Mouse (Mus musculus) CD8-positive naive resting alpha-beta T cell, adult 2 months (primary cell): Measurements from ENCODE around the gene Heatr6.

Experiments
- DNase-seq, 2 experiments: peaks; one replicate each; pipeline ENCODE4 v3.0.0; 2022; ENCODE audit warnings: low read depth in 2 of 2, low spot score in 2 of 2

The Heatr6 gene

GRCm38 (mm10) chr11:83747376-83748265, 5.9 kb upstream of the Heatr6 start:
- DNase-seq, result no peak

GRCm38 (mm10) chr11:83754227-83754626, 731 bp downstream of the Heatr6 start:
- DNase-seq, result no peak

GRCm38 (mm10) chr11:83767306-83767705, 13.8 kb downstream of the Heatr6 start:
- no peak for DNase-seq

- DNase-seq, result no peak
Observed at GRCm38 (mm10) chr11:83768976-83769375, 15.5 kb downstream of the Heatr6 start.

GRCm38 (mm10) chr11:83771014-83771413, 17.5 kb downstream of the Heatr6 start:
- no peak for DNase-seq

- no peak for DNase-seq
Observed at GRCm38 (mm10) chr11:83772341-83772740, 18.8 kb downstream of the Heatr6 start.

- DNase-seq, result no peak
Observed at GRCm38 (mm10) chr11:83773691-83774090, 20.2 kb downstream of the Heatr6 start.

GRCm38 (mm10) chr11:83774324-83774723, 20.8 kb downstream of the Heatr6 start:
- DNase-seq, result no peak

GRCm38 (mm10) chr11:83776798-83777197, 23.3 kb downstream of the Heatr6 start:
- no peak for DNase-seq

GRCm38 (mm10) chr11:83783931-83784600, 30.6 kb downstream of the Heatr6 start:
- no peak for DNase-seq

- DNase-seq, result peak in 1 of 2 experiments; percentile 33
Observed at GRCm38 (mm10) chr11:83784661-83785060, 31.2 kb downstream of the Heatr6 start.

- peak in 1 of 2 experiments; percentile 14 for DNase-seq
Observed at GRCm38 (mm10) chr11:83785366-83785765, 31.9 kb downstream of the Heatr6 start.

- DNase-seq, result no peak
Observed at GRCm38 (mm10) chr11:83786835-83787234, 33.3 kb downstream of the Heatr6 start.

GRCm38 (mm10) chr11:83787401-83788021, 34.0 kb downstream of the Heatr6 start:
- DNase-seq, result no peak

GRCm38 (mm10) chr11:83788331-83788730, 34.8 kb downstream of the Heatr6 start:
- DNase-seq, result no peak

- DNase-seq, result peak in 1 of 2 experiments; percentile 10
Observed at GRCm38 (mm10) chr11:83789259-83789658, 35.8 kb downstream of the Heatr6 start.

- no peak for DNase-seq
Observed at GRCm38 (mm10) chr11:83791133-83791532, 37.6 kb downstream of the Heatr6 start.

- no peak for DNase-seq
Observed at GRCm38 (mm10) chr11:83792316-83792914, 38.9 kb downstream of the Heatr6 start.

GRCm38 (mm10) chr11:83793264-83793663, 39.8 kb downstream of the Heatr6 start:
- no peak for DNase-seq

GRCm38 (mm10) chr11:83796112-83796511, 42.6 kb downstream of the Heatr6 start:
- no peak for DNase-seq

GRCm38 (mm10) chr11:83796980-83797608, 43.6 kb downstream of the Heatr6 start:
- no peak for DNase-seq
